Mouse (Mus musculus) thymus, adult 2 months (tissue): Measurements from ENCODE around the gene Lamc3.

ENCODE experiments used
- CTCF ChIP-seq: fragments of 200-500 bp; IDR thresholded peaks from 2 replicates; pipeline ENCODE4 v1.5.1; 2012; ENCODE audit warnings: mild to moderate bottlenecking, control low read depth, low read length, moderate library complexity, borderline replicate concordance; ENCODE audit not compliant: control insufficient read depth, poor library complexity, insufficient read depth; ENCODE audit errors: extremely low read depth
- POLR2A ChIP-seq: fragments of 200-500 bp; IDR thresholded peaks from 2 replicates; pipeline ENCODE4 v1.6.1; 2012; ENCODE audit warnings: mild to moderate bottlenecking, low read length, control low read depth, moderate library complexity; ENCODE audit not compliant: control insufficient read depth, poor library complexity, insufficient read depth; ENCODE audit errors: extremely low read depth

GRCm38 (mm10) chr2:31952725-31953124, 65.6 kb downstream of the Lamc3 start:
- no peak for TF ChIP-seq POLR2A
- no peak for TF ChIP-seq CTCF
